Mouse (Mus musculus): ENCODE data around the gene Ndrg2.

DNA sequence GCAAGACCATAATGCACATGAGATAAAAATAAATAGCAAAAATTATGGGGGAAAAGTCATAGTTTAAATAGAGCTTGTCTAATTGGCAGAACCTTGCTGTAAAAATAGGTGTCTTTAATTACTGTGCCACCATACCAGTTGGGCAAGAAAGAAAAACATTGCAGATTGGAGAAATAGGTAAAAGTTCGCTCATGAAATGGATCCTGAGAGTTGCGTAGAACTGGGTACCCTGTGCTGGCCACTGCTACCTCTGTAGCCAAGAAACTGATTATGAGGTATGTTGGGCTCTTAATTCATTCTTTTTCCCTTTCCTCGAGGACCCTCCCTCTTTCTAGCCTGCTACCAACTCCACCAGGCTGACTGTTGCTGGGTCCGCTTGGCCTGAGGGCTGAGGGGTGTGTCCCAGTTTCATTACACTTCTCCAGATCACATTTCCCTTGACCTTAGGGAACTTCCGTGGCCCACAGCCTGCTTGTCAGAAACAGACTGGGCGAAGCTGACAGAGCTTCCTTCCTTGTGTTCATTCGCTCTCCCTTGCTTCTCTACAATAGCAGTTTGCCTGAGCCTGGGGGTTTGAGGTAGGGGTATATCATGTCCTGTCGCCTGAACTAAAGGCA lies 27.1 kb upstream of the Ndrg2 start:
- no peak for TF ChIP-seq ZNF384 (IDR thresholded peaks at IDR 0.05; ENCODE audit: low read depth, low read length)
- TF ChIP-seq HCFC1 (IDR thresholded peaks at IDR 0.05; ENCODE audit: borderline replicate concordance, insufficient read depth, low read length) = no peak
- TF ChIP-seq CHD2 (IDR thresholded peaks at IDR 0.05; ENCODE audit: low read depth, low read length) = no peak
- no peak for TF ChIP-seq ZC3H11A (IDR thresholded peaks at IDR 0.05; ENCODE audit: borderline replicate concordance, low read depth, low read length)
